Mouse (Mus musculus) naive thymus-derived CD4-positive, alpha-beta T cell, adult 2 months (primary cell): ENCODE measurements around the gene Pagr1a.

Experiments
- DNase-seq: peaks from one replicate; pipeline ENCODE4 v3.0.0-alpha.2; 2011; ENCODE audit warnings: low read depth

Gene Pagr1a

GRCm38 (mm10) chr7:127020901-127021562 lies 3.9 kb upstream of the Pagr1a start, which contains the start of the genes Gm42742 and Prrt2:
Gene Gm42742, minus strand, starts transcription at chr7:127021097.
Gene Prrt2, minus strand, starts transcription at chr7:127021211.
- peak; percentile 72 for DNase-seq

DNA sequence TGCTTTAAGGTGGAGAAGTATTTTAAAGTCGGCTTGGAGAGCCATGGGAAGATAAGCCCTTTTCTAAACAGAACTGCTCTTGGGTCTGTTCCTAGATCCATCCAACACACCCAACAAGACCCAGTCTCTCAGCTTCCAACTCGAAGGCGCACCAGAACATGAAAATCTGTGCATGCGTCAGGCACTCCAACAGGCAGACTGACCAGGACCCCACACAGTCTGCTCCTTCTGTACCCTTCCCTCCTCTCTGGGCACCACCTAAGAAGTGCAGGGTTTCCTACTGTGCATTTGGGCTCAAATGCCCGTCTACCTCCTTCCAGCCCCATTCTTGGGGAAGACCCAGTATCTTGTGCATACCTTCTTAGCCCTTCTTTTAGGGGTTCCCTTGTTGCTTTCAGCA lies 3.3 kb upstream of the Pagr1a start:
- DNase-seq: no peak

GRCm38 (mm10) chr7:127020031-127020430 lies 2.9 kb upstream of the Pagr1a start:
- no peak for DNase-seq

- DNase-seq: no peak
These were observed 2.3 kb upstream of the Pagr1a start for GRCm38 (mm10) chr7:127019306-127019960.

GRCm38 (mm10) chr7:127018416-127019305 lies 1.5 kb upstream of the Pagr1a start:
- no peak for DNase-seq

- no peak for DNase-seq
These were observed 796 bp upstream of the Pagr1a start for GRCm38 (mm10) chr7:127017950-127018345.

DNA sequence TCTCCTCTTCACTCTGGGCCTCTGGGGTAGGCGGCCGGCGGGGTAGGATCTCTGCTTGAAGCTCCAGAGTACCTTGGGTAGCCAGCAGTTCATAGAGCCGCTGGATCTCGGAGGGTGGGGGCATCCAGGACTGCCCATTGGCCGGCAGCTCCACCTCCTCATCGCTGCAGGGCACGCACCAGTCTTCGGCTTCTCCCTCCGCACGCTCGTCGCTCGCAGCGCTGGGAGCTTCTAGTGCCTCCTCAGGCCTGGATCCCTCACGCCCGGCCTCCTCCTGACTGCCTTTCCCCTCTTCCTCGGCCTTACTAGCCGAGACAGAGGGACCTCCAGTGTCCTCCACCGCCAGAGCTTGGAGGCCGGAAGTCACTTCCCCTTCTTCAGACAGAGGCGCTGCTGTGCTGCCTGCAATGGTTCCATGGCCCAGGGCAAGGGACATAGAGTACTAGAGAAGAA lies 640 bp downstream of the Pagr1a start:
- no peak for DNase-seq

GRCm38 (mm10) chr7:127016481-127016485 lies 869 bp downstream of the Pagr1a start, which contains the start of gene Pagr1b:
Gene Pagr1b, minus strand, starts transcription at chr7:127016484.
- no peak for DNase-seq

GRCm38 (mm10) chr7:127016081-127016480 lies 1.1 kb downstream of the Pagr1a start:
- no peak for DNase-seq

DNA sequence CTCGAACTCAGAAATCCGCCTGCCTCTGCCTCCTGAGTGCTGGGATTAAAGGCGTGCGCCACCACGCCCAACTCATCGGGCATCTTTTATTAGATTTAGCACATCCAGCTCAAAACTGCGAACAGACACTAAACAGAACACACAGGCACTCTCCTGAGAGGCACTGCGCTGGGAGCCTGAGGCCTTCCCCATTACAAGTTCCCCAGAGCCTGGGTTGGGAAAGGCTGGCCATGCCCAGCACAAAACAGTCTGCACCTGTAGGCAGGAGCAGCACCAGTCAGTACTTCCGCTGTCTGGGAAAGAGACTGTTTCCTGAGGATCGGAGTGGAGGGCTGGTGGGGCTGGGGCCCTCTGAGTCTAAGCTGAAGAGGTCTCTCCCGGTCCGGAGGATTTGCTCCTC lies 2.2 kb downstream of the Pagr1a start:
- no peak for DNase-seq

GRCm38 (mm10) chr7:127014320-127014719 lies 2.8 kb downstream of the Pagr1a start, which contains the start of gene Mvp:
Gene Mvp, minus strand, starts transcription at chr7:127014621.
- peak; percentile 84 for DNase-seq

GRCm38 (mm10) chr7:127013385-127013784 lies 3.8 kb downstream of the Pagr1a start:
- no peak for DNase-seq

GRCm38 (mm10) chr7:127012845-127013244 lies 4.3 kb downstream of the Pagr1a start:
- DNase-seq: no peak

- no peak for DNase-seq
These were observed 4.8 kb downstream of the Pagr1a start for GRCm38 (mm10) chr7:127012374-127012773.

DNA sequence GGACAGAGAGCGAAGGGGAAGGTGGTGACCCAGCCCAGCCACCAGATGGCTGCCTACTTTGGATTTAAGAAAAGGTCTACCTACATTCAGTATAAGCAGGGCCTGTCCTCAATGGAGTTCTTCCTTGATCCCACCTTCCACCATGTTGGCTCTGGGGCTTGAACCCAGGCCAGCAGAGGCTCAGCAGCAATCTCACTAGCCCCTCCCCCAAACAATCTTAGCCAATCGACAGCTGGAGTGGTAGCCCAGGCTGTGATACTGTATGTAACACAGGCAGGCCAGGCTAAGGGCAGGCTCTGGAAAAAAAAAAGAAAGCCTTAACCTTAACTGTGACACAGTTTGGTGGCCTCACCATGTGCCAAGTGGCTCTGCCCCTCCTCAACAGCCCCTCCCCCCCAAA lies 5.4 kb downstream of the Pagr1a start:
- no peak for DNase-seq

DNA sequence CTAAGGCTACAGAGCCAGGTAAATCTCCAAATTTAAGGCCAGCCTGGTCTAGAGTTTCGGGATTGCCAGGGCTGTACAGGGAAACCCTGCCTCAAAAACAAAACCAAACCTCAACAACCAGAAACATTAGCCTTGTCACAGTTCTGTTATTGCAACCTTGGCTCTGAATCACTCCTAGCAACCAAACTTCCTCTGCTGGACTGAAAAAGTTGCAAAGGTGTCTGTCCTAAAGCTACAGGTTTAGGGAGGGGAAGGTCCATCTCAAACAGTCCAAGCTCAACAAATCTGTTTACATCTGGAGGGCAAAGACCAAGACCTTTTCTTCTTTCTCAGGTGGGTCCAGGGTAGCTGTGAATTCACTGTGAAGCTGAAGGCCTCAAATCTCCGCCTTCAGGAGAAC lies 6.1 kb downstream of the Pagr1a start:
- no peak for DNase-seq

DNA sequence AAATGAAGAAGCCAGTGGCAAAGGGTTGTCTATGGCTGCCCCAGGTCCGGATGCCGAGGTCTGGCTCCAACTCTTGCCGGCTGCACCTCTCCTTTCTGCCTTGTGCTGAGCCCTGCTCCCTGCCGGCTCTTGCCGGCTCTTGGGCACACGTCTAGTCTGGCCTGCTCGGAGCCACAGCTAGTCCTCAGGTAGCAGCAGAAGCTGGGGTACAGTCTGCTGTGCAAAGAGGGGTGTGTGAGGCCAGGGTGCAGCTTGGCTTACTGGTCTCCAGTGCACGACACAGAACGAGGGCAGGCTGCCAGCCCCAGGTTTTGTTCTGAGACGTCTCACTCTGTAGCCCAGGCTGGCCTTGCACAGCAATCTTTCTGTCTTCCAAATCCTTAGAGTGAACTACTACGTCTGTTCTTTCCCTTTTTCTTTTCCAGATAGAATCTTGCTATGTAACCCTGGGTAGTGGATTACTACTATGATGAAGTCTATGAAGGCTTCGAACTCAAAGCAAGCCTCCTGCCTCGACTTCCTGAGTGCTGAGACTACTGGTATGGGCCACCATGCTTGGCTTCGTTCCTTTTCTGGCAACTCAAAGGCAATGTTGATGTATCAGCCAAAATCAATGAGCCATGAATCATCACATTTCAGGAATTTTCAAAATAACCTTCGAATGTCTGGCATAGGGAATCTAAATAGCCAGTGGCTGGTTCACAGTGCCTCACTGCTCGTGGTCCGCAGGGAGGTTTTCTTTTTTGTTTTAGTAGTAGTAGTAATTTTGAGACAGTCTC lies 7.7 kb downstream of the Pagr1a start:
- DNase-seq: no peak

DNA sequence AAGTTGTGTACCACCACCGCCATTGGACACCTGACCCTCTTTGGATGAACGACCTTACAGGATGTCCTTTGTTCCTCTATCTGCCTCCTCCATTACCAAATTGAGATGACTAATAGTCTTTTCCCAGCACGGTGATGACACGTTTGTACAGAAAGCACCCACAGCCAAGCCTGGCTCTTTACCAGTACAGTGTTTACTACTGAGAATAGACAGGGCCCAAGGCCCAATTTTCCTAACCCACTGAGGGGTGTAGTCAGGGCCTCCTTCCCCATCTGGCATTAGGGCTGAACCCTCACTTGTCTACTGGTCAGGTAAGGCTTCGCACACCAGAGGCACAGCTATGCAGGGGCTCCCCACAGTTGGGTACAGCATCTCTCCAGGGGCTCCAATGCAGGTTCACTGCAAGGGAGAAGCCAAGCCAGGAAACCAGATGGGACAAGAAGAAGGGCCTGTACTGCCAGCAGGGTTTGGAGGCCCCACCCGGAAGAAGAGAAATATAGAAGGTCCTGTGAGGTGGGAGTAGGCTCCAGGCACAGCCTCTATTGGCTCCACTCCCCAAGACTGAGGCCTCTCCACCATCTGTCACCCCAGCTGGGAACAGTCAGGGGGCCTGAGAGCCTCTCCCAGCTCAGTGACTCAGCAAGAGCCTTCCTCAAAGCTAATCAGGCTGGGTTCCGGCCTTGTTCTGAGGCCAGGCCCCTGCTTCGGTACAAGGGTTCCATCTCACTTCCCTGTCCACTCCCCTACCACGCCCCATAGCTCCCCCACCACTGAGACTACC lies 8.7 kb downstream of the Pagr1a start:
- no peak for DNase-seq

- no peak for DNase-seq
These were observed 9.7 kb downstream of the Pagr1a start for GRCm38 (mm10) chr7:127007313-127008024.

- DNase-seq: no peak
These were observed 12.9 kb downstream of the Pagr1a start for GRCm38 (mm10) chr7:127004122-127004875.
